Mouse (Mus musculus) limb, embryonic 11.5 days (tissue): Measurements from ENCODE around the gene Pou5f1. TPM values are rescaled to one million over a fixed set of nuclear protein-coding genes. Genes with fewer than 3 reads are reported as not detected.
"Not testable (repeated sequence)": the region's sequence is repeated elsewhere in the genome, so short reads cannot be mapped to it uniquely, and the experiment has no call there.

Experiments
- ATAC-seq: fragments of 200-750 bp; cut with Nextera tagmentation; 2 replicates; pipeline ENCODE4 v1.8.0; 2017; ENCODE audit warnings: low read depth; ENCODE audit not compliant: insufficient number of reproducible peaks, low FRiP score, low TSS enrichment
- DNase-seq: peaks from one replicate; pipeline ENCODE4 v3.0.0-alpha.2; 2015; ENCODE audit warnings: low spot score
- H3K27ac ChIP-seq: fragments of 300-500 bp; sonication (generic); replicated peaks from 2 replicates; pipeline ENCODE4 v1.5.1; 2014; ENCODE audit warnings: low read depth, mild to moderate bottlenecking, low read length
- H3K27me3 ChIP-seq: fragments of 300-500 bp; sonication (generic); 2 replicates; pipeline ENCODE4 v1.6.1; 2014; ENCODE audit warnings: mild to moderate bottlenecking, low read length, mixed read lengths; ENCODE audit not compliant: control insufficient read depth, insufficient read depth
- H3K36me3 ChIP-seq: fragments of 300-500 bp; sonication (generic); 2 replicates; pipeline ENCODE4 v1.6.1; 2014; ENCODE audit warnings: mild to moderate bottlenecking, low read length, moderate library complexity, mixed read lengths; ENCODE audit not compliant: control insufficient read depth, insufficient read depth
- H3K4me1 ChIP-seq: fragments of 300-500 bp; sonication (generic); 2 replicates; pipeline ENCODE4 v1.6.1; 2014; ENCODE audit warnings: low read length, mixed read lengths; ENCODE audit not compliant: control insufficient read depth, insufficient read depth
- H3K4me2 ChIP-seq: fragments of 300-500 bp; sonication (generic); 2 replicates; pipeline ENCODE4 v1.6.1; 2014; ENCODE audit warnings: low read depth, mild to moderate bottlenecking, moderate library complexity; ENCODE audit not compliant: severe bottlenecking
- H3K4me3 ChIP-seq: fragments of 300-500 bp; sonication (generic); 2 replicates; pipeline ENCODE4 v1.5.1; 2014; ENCODE audit warnings: low read depth, low read length
- H3K9ac ChIP-seq: fragments of 300-500 bp; sonication (generic); 2 replicates; pipeline ENCODE4 v1.6.1; 2014; ENCODE audit warnings: mild to moderate bottlenecking, low read length
- H3K9me3 ChIP-seq: fragments of 300-500 bp; sonication (generic); 2 replicates; pipeline ENCODE4 v1.6.1; 2016; ENCODE audit warnings: low read length; ENCODE audit not compliant: control insufficient read depth
- WGBS: fragments of 180-500 bp; shearing (Covaris S2); extraction: QIAGEN DNeasy Blood & Tissue Kit; methylation state at CpG from one replicate; pipeline ENCODE4 v1.1.7; 2014; 5-methylcytosine and 5-hydroxymethylcytosine counted together
- polyA plus RNA-seq: library from polyadenylated mRNA; unstranded; fragments of >200 nt; fragmentation: Nextera tagmentation; extraction: Ambion mirVana; gene quantifications from 2 replicates; pipeline ENCODE4 v1.2.1, GENCODE M21; 2014

Gene Pou5f1
- 0.11 TPM in 1 of 2 replicates, not detected in the other for polyA plus RNA-seq

DNA sequence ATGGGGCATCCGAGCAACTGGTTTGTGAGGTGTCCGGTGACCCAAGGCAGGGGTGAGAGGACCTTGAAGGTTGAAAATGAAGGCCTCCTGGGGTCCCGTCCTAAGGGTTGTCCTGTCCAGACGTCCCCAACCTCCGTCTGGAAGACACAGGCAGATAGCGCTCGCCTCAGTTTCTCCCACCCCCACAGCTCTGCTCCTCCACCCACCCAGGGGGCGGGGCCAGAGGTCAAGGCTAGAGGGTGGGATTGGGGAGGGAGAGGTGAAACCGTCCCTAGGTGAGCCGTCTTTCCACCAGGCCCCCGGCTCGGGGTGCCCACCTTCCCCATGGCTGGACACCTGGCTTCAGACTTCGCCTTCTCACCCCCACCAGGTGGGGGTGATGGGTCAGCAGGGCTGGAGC is at the start of gene Pou5f1:
Gene Pou5f1 (plus strand): TSS at position 243 of the 400 bp plus-strand sequence.
- peaks cover 29% of the 10 kb centered on the region for H3K27me3 ChIP-seq

DNA sequence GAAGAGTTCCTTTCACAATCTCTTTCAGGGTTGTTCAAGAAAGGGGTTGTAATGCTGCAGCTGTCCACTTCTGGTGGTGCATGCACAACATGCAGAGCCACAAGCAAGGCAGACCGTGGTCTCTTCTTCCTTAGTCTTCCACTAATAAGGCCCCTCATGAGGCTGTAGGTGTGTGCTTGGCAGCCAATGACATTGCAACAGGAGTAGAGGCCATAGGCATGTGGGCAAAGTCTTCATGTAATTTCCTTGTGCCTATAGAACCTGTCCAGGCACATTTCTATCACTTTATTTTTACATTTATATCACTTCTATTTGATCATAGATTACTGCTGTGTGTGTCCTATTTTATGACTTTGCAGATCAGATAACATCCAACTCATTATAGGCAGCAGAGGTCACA is 47.6 kb upstream of the Pou5f1 start:
- H3K36me3 ChIP-seq, H3K9me3 ChIP-seq, H3K4me1 ChIP-seq, H3K4me3 ChIP-seq, H3K27me3 ChIP-seq, DNase-seq, H3K9ac ChIP-seq, H3K27ac ChIP-seq, H3K4me2 ChIP-seq, ATAC-seq: not testable (repeated sequence)
- WGBS, result no CpG with 5 or more reads among the region's 1 CpGs

More for the DNA sequence above, at the start of gene Pou5f1:
- no peaks in the 10 kb centered on the region for H3K36me3 ChIP-seq
- no peak within 1 kb of the TSS for H3K9ac ChIP-seq
- ATAC-seq, result no peak
- H3K4me3 ChIP-seq, result no peak within 1 kb of the TSS
- WGBS, result 47% methylated on average over 13 of the region's 13 CpGs
- no peaks in the 10 kb centered on the region for H3K9me3 ChIP-seq
- no peak for DNase-seq
- H3K4me1 ChIP-seq, result peaks cover 9% of the 10 kb centered on the region; the same call in 1 of the 2 replicates
- no peak within 1 kb of the TSS for H3K27ac ChIP-seq
- no peak within 1 kb of the TSS for H3K4me2 ChIP-seq

DNA sequence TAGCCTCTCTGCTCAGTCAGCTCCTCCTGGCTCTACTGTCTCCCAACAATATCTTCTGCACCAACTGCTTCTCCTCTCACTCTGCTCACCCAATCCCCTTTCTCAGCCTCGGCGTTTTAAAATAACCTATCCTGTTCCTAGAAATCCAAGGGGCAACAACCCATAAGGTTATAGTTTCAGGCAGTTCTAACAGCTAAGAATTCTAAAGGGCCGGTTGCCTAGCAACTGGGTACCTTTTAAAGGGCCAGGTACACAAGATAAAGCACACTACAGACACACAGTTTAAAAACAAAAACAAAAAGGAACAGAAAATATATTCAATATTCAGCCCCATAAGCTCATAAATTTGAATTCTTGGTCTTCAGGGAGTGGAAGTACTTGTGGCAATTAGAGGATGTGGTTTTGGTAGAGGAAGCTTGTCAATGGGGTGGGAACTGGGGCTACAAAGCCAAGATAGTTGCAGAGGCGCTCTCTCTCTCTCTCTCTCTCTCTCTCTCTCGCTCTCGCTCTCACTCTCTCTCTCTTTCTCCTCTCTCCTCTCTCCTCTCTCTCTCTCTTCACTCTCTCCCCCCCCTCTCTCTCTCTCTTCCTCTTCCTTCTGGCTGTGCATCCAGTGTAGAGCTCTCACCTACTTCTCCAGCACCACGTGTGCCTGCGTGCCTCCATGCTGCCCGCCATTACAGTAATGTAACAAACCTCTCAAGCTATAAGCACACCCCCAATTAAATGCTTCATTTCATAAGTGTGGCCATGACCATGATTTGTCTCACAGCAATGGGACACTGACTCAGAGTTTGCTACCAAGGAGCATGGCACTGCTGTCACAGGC is 45.1 kb upstream of the Pou5f1 start:
- not testable (repeated sequence) for DNase-seq, H3K4me2 ChIP-seq, H3K9ac ChIP-seq, H3K4me3 ChIP-seq, H3K9me3 ChIP-seq, H3K4me1 ChIP-seq, ATAC-seq, H3K27me3 ChIP-seq, H3K27ac ChIP-seq, H3K36me3 ChIP-seq
- WGBS, result 58% methylated on average over 3 of the region's 9 CpGs

DNA sequence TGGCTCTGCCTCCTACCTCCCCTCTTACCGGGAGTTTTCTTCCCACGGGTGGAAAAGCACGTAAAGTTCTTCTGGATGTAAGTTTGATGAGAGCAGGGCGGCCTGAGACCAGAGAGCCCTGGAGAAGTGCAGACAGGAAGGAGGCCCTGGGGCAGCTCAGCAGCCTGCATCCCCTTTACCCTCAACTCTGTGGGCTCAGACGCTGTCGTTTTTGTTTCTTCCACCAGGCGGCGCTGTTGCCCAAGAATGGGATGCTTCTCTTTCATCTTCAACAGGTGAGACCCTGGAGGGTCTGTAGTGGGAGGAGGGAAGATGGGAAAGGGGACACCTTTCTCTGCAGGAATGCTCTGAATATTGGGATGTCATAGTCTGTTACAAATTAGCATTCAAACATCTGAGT is 40.2 kb upstream of the Pou5f1 start:
- not testable (repeated sequence) for H3K9ac ChIP-seq, H3K4me2 ChIP-seq, H3K27ac ChIP-seq, H3K4me3 ChIP-seq, ATAC-seq, H3K36me3 ChIP-seq, H3K9me3 ChIP-seq, H3K4me1 ChIP-seq
- 4% methylated on average over 8 of the region's 8 CpGs for WGBS
- H3K27me3 ChIP-seq, result peaks cover 19% of the 10 kb centered on the region
- DNase-seq, result peak; percentile 81

DNA sequence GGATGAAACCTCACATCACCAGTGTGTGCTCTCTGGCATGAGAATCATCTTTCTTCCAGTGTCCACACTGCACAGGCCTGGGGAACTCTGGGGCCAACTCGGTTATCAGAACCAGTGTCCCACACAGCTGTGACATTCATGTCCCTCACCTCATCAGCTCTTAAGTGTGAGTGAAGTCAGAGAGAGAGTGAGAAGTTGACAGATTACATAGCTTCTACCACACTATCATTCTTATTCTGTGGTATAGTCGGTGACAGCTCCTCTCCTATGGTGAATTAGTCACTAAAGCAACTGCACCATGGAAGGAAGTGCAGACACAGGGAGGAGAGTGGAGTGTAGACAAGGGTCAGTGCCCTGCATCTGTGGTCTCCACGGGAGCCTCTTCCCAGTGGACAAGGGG is 36.9 kb upstream of the Pou5f1 start:
- not testable (repeated sequence) for ATAC-seq, H3K9ac ChIP-seq, H3K36me3 ChIP-seq, H3K4me2 ChIP-seq, H3K9me3 ChIP-seq, H3K4me3 ChIP-seq, H3K4me1 ChIP-seq, H3K27ac ChIP-seq, DNase-seq
- WGBS, result 65% methylated on average over 3 of the region's 3 CpGs
- peaks cover 22% of the 10 kb centered on the region for H3K27me3 ChIP-seq

DNA sequence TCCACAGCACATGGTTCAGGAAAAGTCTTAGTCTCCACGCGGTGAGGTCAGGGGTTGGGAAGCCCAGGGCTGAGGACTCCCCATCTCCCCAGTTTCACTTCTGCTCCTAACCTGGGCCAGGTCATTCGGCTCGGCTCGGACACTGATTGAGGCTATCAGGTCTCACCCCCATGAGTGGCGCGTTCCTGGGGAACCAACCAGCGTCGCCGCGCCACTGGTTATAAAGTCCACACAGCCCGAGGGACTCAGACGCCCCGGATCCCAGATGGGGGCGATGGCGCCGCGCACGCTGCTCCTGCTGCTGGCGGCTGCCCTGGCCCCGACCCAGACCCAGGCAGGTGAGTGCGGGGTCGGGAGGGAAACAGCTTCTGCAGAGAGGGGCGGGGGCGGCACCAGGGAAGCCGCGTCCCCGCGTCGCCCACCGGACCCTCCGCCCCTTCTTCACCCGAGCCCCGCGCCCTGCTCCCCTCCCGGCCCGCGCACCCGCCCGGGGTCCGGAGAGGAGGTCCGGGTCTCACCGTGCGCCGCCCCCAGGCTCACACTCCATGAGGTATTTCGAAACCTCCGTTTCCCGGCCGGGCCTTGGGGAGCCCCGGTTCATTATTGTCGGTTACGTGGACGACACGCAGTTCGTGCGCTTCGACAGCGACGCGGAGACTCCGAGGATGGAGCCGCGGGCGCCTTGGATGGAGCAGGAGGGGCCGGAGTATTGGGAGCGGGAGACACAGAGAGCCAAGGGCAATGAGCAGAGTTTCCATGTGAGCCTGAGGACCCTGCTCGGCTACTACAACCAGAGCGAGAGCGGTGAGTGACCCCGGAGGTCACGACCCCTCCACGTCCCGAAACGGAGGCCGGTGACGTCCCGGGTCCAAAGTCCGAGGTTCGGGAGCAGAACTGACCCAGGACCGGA is 35.7 kb upstream of the Pou5f1 start, which contains the start of gene H2-Q10:
Gene H2-Q10 (plus strand): TSS at position 248 of the 910 bp plus-strand sequence.
- Histone ChIP-seq H3K27ac (no peak within 1 kb of the TSS), H3K4me1 (no peaks in the 10 kb centered on the region), H3K9me3 (no peaks in the 10 kb centered on the region), H3K9ac (peak within 1 kb of the TSS; percentile 35; the same call in 1 of the 2 replicates), H3K4me3 (peak within 1 kb of the TSS; percentile 32), H3K4me2 (peak within 1 kb of the TSS; percentile 56), H3K36me3 (no peaks in the 10 kb centered on the region), H3K27me3 (peaks cover 22% of the 10 kb centered on the region)
- DNase-seq (peak; percentile 50), ATAC-seq (no peak)
- WGBS, result under 1% methylated on average over 73 of the region's 80 CpGs

DNA sequence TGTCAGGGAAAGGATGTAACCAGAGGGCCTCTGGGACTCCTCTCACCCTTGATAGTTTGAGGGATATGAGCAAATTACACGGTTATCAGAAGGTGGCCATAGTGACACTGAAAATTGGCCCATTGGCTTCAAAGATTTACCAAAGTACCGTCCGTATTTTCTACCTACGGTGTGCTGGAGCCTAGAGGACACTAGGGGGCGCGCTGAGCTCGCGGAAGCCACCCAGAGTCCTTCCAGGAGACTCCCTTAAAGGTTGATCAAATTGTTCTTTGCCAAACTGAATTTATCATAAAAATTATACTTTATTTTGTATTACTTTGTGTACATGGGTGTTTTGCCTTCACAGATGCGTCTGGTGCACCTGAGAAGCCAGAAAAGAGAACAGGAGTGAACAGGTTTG is 21.8 kb upstream of the Pou5f1 start:
- ATAC-seq (no peak), DNase-seq (peak; percentile 75)
- no peak overlapping the region for H3K27ac ChIP-seq
- no peaks in the 10 kb centered on the region for H3K27me3 ChIP-seq
- H3K9ac ChIP-seq, result no peak overlapping the region
- no peaks in the 10 kb centered on the region for H3K36me3 ChIP-seq
- H3K9me3 ChIP-seq, result no peaks in the 10 kb centered on the region
- no peak overlapping the region for H3K4me3 ChIP-seq
- 1% methylated on average over 9 of the region's 9 CpGs for WGBS
- H3K4me2 ChIP-seq, result no peak overlapping the region
- no peaks in the 10 kb centered on the region for H3K4me1 ChIP-seq

DNA sequence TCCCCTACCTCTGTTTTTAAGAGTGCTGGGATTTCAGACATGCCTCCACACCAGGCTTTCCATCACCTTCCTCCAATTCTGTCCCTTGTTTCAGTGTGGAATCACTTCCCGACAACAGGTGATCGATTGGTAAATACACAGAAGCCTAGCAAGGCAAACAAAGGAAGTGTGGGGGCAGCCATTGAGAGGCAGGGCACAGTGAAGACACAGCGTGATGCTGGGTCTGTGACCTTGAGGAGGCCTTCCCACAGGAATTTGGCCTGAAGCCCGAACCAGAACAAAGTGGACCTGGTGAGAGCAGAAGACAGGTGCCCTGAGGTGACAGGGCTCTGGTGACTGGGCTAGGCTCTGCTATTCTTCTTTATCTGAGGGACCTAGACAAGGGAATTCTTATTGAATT is 20.1 kb upstream of the Pou5f1 start:
- no peaks in the 10 kb centered on the region for H3K36me3 ChIP-seq
- H3K27me3 ChIP-seq, result no peaks in the 10 kb centered on the region

More for the DNA sequence above, 20.1 kb upstream of the Pou5f1 start:
- Histone ChIP-seq H3K4me2 (no peak overlapping the region), H3K9ac (no peak overlapping the region), H3K9me3 (no peaks in the 10 kb centered on the region), H3K4me3 (no peak overlapping the region), H3K27ac (no peak overlapping the region), H3K4me1 (no peaks in the 10 kb centered on the region)
- ATAC-seq, result no peak
- DNase-seq, result no peak
- WGBS, result 46% methylated on average over 4 of the region's 4 CpGs
